Mouse (Mus musculus): ENCODE results near the gene Ric1.

GRCm38 (mm10) chr19:29486545-29487206 is 35.4 kb upstream of the Ric1 start:
- TF ChIP-seq CTCF (IDR thresholded peaks at IDR 0.05) (no peak), POLR2A (IDR thresholded peaks at IDR 0.05; ENCODE audit: insufficient read depth, low read depth, low read length) (no peak), EP300 (IDR thresholded peaks at IDR 0.05; ENCODE audit: insufficient read depth, low read depth, low read length) (no peak)

Data from heart, adult 2 months (tissue).